Mouse (Mus musculus) kidney, adult 8-10 months (tissue): ENCODE measurements around the gene Mbd4.

Source experiments
- DNase-seq, 2 experiments: peaks; one replicate each; pipeline ENCODE4 v3.0.0; 2022

Mbd4 gene

DNA sequence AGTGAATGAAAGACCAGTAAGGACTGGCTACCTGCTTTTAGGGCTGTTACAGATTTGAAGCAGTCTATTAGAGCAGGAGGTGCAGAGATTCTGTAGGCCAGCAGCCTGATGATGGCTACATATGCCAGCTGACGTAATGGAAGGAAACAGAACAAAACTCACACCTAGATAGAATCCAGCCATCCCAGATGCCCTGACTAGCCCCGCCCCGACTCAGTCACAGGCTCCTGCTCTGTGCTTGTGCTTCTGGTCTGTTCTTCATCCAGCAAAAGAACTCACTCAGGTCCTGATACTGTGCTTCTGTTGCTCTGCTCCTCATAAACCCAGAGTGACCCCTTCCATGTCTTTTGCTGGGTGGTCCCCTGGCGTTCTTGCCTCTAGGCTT is 3.2 kb upstream of the Mbd4 start:
- DNase-seq, result peak; percentile 33 to 46

DNA sequence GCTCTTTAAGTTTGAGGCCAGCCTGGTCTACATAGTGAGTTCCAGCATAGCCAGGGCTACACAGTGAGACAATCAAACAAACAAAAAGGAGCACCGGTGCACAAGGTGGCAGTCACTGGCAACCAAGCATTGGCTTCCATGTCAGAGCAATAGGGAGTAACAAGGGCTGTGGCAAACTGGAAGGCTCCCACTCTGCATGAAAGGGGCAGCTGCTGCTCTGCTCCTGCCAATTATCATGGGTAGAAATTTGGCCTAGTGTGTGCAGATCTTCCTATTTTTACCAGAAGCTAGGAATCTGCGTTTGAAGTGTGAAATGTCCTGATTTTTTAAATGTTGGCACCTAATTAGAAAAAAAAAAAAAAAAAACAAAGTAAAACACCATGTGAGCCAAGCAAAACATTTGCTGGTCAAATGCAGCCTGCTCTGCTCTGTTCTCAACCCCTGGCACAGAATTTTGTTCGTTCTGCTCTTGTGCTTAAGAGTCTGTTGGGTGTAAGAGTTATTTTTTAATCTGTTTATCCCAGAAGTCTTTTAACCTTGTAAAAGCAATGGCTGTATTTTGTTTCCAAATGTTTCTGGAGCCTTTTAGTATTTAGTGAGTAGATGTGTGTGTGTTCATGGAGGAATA is 2.7 kb upstream of the Mbd4 start:
- peak in 1 of 2 experiments; percentile 57 for DNase-seq

DNA sequence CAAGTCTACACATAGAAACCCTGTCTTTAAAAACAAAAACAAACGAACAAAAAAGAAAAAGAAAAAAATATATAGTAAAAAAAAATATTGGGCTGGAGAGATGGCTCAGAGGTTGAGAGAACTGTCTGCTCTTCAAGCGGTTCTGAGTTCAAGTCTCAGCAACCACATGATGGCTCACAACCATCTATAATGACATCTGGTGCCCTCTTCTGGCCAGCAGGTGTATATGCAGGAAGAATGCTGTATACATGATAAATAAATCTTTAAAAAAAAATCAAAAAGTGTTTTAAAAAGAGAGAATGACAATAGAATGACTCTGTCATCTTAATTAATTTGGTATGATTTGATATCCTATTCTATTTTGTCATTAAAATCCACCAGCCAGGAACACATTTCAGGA is 1.3 kb upstream of the Mbd4 start:
- no peak for DNase-seq

DNA sequence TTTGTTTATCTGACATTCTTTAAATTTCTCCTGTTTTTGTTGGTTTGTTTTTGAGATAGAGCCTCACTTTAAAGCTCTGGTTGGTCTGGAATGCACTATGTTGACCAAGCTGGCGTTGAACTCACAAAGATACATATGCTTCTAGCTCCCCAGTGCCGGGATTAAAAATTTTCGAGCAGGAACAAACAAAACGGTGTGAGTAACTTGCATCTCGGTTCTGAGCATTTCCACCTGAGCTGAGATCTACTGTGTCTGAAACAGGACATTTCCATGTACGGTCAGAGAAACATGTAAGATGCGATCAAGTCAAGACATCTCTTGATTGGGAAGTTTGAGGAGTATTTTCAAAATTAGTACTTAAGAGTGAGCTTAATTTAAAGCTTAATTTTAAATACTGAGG is 814 bp upstream of the Mbd4 start:
- no peak for DNase-seq

DNA sequence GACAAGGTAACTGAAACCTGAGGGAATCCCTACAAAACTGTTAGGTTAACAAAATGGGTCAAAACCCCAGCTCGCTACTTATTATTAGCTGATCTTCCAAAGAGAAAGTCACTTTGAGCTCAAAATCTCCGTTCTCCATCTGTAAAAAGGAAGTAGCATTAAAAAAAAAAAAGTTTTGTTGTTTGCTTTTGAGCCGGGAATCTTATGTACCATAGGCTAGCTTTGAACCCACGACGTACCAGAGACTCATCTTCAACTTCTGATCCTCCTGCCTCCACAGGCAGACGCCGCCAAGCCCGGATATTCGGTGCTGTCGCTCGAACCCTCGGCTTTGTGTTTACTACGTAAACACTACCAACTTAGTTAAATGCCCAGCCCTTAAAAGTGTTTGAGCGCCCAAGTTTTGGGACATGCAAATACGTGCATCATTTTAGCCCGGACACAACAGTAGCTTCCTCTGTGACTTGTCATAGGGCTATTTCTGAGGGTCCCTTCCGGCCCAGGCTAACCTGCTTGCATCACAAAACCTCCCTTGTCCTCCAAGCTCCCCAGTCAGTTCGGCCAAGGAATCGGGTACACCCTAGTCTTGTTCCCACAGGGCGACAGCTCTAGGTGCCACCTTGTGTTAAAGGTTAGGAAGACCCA is 603 bp downstream of the Mbd4 start:
- DNase-seq, result no peak

DNA sequence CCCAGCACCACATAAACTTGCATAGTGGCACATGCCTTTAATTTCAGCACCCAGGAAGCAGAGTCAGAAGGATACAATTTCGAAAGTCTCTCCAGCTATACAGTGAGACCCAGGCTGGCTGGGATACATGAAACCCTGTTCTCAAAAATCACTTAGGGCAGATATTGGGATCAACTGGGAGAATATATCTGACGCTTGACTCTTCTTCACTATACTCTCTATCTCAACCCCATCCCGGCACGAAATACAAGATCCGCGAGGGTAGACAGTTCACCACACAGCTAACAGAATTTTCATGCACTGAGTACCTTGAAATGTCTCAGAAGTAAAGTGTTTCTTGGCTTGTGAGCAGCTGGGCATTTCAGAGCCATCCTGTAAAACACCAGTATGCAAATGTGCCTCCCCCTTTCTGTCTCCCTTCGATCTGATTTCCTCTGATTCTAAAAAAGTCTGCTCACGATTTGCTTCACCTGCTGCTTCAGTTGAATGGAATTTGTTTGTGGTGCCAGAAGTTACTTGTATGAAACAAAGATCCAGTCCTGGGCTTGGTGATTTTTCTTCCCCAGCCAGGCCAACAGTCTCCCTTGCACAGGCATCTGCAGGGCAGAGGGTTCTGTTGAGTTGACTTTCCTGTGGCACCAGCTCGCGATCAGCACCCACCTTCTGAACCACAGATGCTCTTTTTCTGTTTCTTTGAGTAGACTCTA is 4.4 kb downstream of the Mbd4 start:
- DNase-seq, result no peak

DNA sequence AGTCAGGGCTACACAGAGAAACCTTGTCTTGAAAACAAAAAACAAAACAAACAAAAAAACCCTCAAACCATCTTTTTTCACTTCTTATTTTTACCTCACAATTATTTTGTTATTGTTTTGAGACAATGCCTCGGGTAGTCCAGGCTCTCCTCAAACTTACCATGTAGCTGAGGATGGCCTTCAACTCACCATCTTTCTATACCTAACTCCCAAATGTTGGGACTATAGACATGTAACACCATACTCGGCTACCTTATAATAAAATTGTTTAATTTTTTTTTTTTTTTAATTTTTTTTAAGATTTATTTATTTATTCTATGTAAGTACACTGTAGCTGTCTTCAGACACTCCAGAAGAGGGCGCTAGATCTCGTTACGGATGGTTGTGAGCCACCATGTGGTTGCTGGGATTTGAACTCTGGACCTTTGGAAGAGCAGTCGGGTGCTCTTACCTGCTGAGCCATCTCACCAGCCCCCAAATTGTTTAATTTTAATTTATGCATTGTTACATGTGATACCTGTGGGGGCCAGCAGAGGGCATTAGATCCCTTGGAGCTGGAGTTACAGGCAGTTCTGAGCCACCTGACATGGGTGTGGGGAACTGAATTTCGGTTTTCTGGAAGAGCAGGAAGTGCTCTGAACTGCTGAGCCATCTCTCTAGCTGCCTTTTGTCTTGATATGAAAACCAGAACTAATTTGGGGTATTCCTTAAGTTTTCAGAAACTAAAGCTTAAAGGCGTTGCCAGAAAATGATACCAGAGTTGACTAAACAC is 6.3 kb downstream of the Mbd4 start:
- DNase-seq, result peak; percentile 49 to 72

DNA sequence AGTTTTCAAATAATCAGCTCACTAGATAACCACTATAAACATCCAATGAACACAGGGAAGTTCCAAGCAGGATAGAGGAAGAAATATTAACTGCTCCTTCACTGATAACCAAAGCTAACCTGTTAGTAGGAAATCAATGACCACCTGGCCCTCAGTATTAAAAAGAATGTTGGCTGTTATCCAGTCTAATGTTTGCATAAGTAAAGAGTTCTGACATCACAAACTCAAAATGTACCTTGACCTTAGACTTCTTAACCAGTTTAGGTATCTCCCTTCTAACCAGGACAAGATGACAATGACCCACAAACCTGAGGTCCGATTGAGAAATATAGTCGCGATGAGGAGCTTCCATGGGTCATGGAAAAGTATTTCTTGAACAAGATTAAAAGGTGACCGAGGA is 8.2 kb downstream of the Mbd4 start:
- DNase-seq, result no peak

DNA sequence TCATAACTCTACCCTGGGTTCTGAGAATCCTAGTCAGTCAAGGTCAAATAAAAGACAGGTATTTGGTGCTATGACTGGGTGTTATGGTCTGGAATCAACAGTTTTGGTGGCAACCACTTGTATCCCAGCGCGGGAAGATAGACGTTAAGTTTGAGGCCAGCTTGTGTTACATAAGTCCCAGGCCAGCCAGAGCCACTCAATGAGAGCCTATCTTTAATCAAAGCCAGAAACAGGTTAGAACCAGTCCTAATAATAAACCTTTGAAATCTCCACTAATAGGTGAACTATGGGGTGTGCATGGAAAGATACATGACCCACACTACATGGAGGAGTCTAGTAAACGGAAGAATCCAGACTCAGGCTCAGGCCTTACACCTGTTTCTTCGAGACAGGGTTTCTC is 14.4 kb downstream of the Mbd4 start:
- no peak for DNase-seq

DNA sequence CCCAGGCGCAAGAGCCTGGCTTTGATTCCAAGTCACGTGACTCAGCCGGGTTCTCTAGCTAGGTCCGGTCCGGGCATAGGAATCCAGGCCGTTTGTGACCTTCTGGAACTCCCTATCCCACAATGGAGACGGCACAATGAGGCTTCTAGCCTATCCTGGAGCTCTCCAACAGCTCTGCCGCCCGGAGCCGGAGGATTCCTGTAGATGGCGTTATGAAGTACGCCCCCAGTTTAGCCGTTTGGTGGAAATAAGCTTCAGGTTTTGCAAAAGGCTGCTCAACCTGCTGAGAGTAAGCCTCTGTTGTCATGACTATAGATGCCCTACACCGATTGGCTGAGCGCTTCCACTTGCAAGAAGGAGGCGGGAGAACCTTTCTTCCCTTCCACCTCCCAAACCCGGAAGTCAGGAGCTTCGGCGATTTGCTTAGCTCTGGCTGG is 15.0 kb downstream of the Mbd4 start, which contains the start of gene Efcab12:
Gene Efcab12, minus strand, starts transcription at position 252 of the 437 bp plus-strand sequence.
- DNase-seq, result peak; percentile 77 to 83

DNA sequence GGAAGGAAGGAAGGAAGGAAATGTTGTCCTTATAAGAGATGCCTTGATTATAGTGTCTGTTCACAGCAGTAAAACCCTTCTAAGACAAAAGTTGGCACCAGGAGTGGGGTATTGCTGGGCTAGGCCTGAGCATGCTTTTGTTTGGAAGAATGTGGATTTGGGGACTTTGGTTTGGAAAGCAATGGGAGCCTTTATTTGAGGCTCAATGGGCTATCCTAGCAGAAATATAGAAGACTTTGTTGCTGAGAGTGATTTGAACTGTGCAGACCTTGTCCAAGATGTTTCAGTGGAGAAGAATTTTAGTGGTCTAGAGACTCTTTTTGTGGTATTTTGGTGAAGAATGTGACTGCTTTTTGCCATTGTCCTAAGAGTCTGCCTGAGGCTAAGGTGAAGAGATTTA is 19.3 kb downstream of the Mbd4 start:
- DNase-seq, result no peak

DNA sequence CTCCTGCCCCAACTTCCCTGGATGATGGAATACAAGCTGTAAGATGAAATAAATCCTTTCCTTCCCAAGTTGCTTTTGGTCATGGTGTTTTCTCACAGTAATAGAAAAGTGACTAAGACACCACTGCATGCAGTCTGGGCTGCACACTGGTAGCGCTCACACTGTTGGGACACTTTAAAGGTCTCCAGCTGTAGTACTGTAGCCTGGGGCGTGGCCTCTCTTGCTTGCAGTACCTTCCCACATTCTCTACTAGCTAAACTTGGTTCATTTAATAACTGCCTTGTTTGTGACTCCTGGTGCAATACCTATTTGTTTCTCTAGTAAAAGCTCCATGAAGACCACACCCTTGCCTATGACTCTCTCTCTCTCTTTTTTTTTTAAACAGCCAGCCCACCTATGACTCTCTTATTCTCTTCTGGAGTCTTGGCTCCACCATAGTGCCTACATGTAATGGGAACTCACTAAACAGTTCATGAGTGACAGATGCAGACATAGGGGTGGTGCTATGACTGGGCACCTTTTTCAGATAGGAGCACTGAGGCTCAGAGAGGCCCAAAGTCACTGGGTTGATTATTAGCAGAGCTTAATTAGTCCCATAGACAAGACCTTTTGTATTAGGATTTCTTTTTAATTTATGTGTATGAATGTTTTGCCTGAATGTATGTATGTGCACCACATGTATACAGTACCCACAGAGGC is 20.9 kb downstream of the Mbd4 start:
- no peak for DNase-seq

DNA sequence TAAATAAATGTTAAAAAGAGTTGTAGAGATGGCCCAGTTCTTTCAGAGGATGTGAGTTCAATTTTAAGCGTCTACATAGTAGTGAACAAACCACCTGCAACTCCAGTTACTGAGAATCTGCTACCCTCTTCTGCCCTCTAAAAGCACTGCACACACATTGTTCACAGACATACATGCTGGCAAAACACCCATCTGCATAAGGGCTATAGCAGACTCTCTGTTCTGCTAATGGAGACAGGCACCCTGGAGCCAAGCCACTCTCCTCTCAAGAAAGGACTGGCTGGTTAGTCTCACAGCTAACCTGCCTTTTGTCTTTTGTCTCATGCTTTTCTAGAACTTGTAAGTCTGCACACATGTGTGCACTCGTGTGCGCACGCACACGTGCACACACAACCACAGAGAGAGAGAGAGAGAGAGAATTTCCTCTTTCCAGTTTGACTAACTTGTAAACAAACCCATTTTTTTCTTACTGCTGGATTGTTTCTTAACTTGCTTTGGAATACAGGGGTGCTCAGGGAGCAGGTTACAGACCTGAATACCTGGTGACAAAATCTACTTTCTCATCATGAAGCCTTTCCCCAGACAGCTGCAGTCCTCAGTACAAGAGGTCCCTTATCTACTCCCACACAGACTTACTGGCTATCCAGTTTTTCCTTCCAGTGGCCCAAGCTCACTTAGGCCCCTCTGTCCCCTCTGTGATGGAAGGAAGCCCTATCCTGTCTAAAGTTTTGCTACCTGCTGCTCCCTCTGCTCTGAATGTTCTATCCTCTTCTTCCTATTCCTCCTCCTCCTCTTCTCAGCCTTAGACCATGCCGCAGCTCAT is 22.2 kb downstream of the Mbd4 start:
- no peak for DNase-seq

DNA sequence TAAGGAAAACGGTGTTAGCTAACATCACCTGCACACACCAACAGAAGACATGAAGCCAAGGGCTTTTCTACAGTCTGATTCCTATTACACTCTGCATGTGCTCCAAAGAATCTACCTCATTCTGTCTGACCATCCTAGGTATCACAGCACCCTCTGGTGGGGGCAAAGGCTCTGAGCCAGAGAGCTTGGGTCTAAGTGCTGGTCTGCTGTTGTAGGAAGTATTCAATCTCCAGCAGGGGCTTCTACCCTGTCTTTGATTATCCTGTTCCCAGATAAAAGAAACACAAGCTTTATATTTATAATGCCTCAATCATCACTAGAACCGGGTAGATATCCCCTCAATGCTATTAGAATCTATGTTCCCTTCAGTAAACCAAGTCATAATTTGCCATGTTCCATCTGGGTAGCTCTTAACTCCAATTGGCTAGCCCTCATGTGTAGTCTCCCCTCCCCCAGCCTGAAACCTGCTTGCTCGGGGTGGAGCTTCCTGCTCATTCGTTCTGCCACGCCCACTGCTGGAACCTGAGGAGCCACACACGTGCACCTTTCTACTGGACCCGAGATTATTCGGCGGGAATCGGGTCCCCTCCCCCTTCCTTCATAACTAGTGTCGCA is 29.2 kb downstream of the Mbd4 start:
- peak; percentile 46 to 76 for DNase-seq

DNA sequence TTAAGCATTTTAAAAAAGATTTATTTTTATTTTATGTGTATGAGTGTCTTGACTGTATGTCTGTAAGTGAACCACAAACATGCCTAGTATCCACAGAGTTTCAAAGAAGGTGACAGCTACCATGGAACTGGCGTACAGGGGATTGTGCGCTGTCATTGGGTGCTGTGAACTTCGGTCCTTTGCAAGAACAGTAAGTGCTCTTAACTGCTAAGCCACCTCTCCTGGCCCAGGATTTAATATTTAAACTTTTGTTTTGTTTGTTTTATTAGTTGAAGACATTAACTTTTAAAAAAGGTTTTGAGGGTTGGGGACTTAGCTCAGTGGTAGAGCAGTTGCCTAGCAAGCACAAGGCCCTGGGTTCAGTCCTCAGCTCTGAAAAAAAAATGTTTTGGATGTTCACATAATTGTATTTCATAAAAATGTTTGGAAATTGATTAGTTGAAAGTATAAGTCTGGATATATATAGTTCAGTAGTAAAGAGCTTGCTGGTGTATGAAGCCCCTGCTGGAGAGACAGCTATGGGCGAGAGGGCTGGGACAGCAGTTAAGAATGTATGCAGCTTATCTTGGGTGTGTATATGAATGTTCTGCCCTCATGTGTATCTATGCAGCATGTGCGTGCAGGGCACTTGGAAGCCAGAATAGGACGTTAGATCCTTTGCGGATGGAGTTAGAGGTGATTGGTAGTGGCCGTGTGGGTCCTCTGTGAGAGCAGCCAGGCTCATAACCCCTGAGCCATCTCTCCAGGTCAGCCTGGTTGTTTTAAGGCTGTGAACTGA is 31.8 kb downstream of the Mbd4 start:
- no peak for DNase-seq

DNA sequence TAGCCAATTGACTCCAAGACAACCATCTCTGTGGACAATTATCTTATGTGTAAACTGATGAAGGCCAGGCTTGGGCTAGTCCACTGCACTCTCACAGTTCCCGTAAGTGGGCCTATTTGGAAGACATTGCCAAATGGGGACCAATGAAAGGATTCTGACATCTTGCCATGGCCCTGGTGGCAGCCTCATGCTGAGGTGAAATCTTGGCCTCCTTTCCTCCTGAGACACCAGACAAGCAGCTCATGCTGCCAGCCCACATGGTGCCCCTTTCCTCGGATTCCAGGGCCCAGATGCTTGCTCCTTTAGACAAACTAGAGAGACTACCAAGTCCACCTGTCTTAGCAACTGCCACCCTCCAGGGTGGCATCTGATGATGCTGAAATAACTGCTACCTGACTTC is 35.0 kb downstream of the Mbd4 start:
- DNase-seq, result no peak

DNA sequence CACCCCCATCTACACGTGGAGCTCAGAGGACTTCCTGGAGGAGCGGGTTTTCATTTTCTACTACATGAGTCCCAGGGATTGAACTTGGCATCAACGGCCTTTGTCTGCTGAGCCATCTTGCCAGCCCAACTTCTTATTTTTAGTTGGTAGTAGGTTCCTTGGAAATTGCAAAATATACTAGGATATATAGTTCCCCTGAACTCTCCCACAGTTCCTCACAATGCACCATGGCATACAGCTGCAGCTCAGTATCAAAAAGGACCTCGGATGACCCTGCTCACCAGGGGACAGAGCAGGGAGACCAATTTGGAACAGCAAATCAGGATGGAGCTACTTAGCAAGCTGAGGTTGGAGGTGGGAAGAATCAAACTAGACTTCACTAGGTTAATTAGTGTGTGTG is 38.1 kb downstream of the Mbd4 start:
- DNase-seq, result no peak

DNA sequence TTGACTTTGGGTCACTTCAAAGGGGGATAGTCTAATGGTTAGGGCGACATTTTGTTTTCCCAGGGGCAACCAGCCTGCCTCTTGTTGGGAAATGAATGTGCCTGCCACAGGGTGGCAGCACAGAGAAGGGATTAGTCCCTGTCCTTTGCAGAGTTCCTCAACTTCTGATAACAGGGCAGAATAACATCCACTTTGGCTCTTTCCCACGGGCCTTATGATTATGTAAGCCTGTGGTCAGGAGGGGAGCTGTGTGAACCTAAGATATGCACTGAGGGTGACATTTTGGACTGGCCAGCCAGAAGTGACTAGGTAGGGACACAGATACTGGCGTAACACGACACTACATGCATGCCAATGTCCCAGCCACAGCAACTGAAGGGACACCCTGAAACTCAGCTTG is 39.1 kb downstream of the Mbd4 start:
- peak; percentile 45 to 65 for DNase-seq

DNA sequence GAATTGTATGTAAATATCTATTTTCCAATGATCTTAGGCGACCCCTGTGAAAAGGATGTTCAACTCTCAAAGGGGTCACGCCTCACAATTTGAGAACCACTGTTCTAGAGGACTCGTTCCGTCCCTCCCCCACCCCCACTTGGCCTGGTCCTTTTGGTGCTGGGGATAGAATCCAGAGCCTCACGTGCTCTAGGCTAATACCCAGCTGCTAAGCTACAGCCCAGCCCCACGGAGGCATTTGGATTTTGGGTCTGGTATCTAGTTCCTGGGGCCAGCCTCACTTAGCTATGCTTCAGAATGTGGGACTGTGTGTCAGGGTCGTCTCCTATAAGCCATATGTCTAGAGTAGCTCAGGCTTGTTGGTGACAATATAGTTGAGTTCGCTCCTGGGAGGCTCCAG is 41.6 kb downstream of the Mbd4 start:
- DNase-seq, result no peak

DNA sequence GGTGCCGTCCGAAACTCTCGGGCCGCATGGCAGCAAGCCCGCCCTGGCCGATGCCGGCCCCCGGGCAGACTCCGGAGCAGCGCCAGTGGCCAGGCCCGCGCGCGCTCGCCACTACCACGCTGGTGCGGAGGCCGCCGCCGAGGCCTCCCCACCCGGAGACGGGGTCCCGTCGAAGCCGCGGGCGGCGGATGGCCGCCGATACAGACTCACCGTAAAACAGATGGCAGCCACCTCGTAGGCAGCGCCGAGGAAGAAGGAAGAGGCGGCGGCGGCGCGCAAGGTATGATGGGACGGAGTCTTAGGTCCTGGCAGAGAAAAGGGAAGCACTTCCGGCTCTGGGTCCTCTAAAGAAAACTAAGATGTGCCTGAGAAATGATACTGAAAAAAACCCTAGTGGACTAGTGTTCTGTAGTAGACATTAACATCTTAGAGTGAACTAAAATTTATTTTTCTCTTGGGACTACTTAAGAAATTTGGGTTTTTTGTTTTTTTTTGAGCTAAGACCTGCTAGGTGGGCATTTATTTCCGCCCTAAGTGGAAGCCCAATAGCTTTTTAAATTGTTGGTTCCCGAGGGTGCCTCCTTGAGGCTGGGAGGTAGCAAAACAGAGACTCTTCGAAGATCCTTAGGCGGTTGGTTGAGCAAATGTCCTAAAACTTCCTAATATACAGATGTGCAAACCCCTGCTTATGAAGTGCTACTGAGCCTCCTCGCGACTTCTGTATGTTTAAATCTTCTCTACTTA is 44.5 kb downstream of the Mbd4 start, which contains the start of gene Rpl32:
Gene Rpl32, minus strand, starts transcription at position 260 of the 744 bp plus-strand sequence.
- DNase-seq, result peak; percentile 89
